Mouse (Mus musculus) lung, postnatal 4 days (tissue): ENCODE measurements around the gene Tmem59l.
"Not testable (repeated sequence)": the region's sequence is repeated elsewhere in the genome, so short reads cannot be mapped to it uniquely, and the experiment has no call there.

ENCODE experiments used
- DNase-seq, 2 experiments: peaks; one replicate each; pipeline ENCODE4 v3.0.0; 2021

Tmem59l gene

DNA sequence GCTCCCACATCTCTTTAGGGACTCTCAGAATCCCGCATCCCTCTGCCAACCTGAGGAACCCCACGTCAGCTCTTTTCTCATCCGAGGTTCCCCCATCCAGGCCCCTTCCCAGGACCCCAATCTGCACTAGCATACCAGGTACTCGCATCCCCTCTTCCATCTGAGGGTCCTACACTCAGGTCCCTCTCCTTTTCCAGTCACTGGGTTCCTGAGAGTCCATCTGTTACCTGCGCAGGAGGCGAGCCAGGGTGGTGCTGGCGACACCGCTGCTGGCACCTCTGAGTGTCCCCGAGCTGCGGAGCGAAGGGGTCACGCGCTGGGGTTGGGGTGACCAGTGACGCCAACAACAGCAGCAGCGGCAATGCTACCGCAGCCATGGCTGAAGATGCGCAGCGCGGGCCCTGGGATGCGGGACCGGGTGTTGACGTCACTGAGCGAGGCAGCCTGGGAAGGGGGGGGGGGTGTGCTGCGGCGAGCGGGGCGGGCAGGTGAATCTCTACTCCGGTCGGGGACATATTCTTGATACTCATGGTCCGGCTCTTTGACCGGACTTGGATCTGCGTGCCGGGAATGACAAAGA lies at the start of gene Tmem59l:
Tmem59l (minus strand) TSS at position 418 of the 580 bp plus-strand sequence.
- no peak for DNase-seq

DNA sequence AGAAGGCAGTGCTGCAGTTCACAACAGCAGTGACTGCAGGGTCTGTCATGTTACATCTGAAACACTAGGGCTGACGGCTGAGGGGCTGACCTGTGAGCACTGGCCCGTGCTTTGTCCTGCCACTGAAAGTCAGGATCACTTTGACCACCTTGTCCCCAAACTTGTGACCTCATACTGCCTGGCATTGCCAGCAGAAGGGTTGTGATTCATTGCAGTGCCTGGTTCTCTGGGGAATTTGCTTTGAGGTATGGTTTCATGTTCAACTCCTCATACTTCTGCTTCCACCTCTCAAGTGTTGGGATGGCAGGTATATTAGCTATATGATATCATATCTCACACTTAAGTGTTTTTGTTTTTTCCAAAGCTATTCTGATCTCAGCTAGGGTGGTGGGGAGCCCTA lies 48.5 kb upstream of the Tmem59l start:
- no peak for DNase-seq

DNA sequence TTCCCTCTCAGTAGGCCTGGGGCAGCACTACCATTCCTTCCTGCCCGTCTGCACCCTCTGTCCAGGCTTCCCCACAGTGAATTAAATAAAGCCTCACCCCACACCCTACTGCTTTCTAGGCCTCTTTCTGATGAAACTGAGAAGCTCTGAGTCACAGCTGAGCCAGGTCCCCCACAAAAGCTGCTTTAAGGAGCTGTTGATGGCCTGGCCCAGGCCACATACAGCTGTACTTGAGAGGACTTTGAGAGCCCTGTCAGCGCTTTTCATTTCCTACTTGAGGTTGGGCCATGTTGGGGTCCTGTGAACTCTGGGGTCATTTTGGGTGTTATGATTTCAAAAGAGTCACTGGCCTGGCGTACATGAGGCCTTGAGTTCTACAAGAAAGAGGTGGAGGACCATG lies 48.1 kb upstream of the Tmem59l start:
- peak; percentile 37 to 74 for DNase-seq

GRCm38 (mm10) chr8:70534281-70534680 lies 47.1 kb upstream of the Tmem59l start:
- DNase-seq: no peak

- DNase-seq: no peak
Measured at GRCm38 (mm10) chr8:70530314-70530713, 43.2 kb upstream of the Tmem59l start.

DNA sequence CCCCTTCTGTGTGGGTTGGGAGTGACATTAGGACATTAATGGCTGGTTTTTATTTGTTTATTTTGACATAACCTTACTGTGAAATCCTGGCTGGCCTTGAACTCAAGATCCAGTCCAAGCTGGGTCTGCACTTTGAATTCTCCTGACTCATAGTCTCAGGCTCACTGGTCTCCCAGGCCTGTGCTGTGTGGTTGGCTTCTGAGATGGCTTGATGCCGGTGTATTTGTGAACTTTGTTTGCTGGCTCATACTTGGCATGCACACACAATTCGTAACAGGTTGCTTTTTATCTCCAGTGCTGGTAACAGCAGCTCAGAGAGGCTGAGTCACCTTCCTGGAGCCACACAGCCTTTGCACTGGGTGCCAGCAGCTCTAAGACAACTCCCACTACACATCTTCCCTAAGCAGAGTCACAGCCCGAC lies 42.6 kb upstream of the Tmem59l start:
- DNase-seq: no peak

DNA sequence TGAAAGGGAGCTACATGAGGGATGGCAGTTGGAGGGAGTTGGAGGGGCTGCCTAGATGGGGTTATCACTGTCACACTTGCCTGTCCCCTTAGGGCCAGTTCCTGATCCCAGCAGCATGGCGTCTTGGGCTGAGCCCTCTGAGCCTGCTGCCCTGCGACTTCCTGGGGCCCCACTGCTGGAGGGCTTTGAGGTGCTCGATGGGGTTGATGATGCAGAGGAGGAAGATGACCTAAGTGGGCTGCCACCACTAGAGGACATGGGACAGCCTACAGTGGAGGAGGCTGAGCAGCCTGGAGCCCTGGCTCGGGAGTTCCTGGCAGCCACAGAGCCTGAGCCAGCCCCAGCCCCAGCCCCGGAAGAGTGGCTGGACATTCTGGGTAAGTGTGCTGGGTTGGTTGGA lies 42.1 kb upstream of the Tmem59l start:
- DNase-seq: peak in 1 of 2 experiments; percentile 28

DNA sequence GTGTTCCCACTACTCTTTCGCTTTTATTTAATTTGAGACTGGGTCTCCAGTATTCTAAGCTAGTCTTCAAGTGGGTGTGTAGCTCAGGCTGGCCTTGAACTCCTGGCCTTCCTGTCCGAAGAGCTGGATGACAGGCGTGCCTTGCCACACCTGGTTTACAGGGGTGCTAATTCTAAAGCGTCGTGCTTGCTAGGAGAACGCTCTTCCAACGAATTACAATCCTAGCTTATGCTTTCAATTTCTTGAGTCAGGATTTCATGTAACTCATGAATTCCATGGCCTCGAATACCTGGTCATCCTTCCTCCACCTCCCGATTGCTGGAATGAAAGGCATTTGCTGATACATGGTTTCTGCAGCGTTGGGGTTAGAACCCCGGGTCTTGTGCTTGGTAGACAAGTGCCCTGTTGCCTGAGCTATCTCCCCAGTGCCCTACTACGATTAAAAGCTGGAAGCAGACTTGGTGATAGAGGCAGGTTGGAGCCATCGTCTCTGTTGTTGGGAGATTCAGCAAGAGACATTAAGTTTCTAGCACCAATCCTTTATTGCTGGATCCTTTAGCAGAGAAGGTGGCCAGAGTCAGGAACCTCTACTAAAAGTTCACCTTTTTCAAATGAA lies 41.1 kb upstream of the Tmem59l start:
- no peak for DNase-seq

- peak; percentile 98 to 99 for DNase-seq
Measured at GRCm38 (mm10) chr8:70527512-70528181, 40.5 kb upstream of the Tmem59l start, which contains the start of the genes Fkbp8 and Kxd1. Fkbp8 (plus strand) TSS chr8:70527724. Kxd1 (minus strand) TSS chr8:70527956.

DNA sequence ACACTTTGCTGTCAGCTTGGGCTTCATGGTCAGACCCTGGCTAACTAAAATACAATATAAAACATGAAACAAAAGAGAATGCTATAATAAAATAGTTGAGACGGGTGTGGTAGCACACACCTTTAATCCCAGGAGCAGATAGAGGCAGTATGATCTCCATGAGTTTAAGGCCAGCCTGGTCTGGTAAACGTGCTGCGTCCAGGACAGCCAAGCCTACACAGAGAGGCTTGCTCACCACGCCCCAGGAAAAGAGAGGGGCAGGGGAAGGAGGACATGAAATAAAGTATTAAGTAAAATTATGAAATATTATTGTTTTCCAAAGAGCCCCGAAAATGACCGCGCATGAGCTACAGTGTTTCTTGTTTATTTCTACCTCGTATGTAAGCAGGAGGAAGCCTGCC lies 40.0 kb upstream of the Tmem59l start:
- no peak for DNase-seq

- peak; percentile 96 to 97 for DNase-seq
Measured at GRCm38 (mm10) chr8:70522592-70523403, 35.6 kb upstream of the Tmem59l start.

GRCm38 (mm10) chr8:70519606-70520005 lies 32.4 kb upstream of the Tmem59l start:
- no peak for DNase-seq

GRCm38 (mm10) chr8:70519043-70519442 lies 31.9 kb upstream of the Tmem59l start:
- no peak for DNase-seq

DNA sequence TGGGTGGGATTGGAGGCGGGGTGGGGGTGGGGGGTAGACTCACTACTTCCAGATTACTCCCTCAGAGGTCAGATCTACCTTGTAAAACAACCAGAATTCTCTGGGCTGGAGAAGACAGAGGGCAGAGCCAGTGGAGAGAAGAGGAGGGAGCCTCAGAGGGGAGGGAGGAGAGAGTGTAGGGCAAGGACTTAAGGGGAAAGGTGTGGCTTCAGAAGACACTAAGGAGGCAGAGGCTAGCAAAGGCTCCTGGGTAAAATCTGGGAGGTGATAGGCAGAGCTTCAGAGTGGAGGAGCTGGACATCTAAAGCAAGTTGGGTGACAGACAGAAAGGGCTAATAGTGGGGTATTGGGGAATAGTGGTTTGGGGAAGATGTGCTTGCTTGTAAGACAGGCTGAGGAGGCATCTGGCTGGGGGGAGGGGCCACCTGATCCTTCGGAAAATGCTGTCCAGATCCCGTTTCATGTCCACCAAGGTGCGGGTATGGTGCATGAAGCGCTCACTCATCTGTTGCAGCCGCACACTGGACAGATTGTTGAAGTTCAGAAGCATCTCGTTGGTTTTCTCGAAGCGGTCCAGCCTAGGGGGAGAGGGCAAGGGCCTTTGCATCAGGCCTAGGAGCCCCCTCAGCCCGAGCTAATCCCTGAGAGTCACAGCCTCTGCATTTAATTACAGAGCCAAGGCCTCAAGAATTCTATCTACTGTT lies 30.9 kb upstream of the Tmem59l start:
- no peak for DNase-seq

- peak in 1 of 2 experiments; percentile 40 for DNase-seq
Measured at GRCm38 (mm10) chr8:70513441-70513840, 26.3 kb upstream of the Tmem59l start.

DNA sequence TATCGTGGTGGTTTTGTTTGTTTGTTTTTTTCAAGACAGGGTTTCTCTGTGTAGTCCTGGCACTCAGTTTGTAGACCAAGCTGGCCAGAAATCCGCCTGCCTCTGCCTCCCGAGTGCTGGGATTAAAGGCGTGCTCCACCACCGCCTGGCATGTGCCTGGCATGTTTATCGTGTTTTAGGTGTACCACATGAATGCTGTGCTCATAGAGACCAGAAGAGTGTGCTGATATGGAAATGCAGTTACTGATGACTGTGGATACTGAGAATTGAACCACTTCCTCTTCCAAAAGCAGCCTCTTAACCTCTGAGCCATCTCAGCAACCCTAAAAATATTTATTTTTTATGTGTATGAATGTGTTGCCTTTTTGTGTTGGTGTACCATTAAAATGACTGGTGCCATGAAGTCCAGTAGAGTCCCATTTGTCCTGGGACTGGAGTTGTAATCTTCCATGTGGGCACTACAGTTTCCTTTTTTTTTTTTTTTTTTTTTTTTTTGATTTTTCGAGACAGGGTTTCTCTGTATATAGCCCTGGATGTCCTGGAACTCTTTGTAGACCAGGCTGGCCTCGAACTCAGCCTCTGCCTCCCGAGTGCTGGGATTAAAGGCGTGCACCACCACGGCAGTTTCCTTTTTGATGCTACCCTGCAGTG lies 25.2 kb upstream of the Tmem59l start:
- DNase-seq: no peak

- DNase-seq: no peak
Measured at GRCm38 (mm10) chr8:70511770-70512169, 24.6 kb upstream of the Tmem59l start.

DNA sequence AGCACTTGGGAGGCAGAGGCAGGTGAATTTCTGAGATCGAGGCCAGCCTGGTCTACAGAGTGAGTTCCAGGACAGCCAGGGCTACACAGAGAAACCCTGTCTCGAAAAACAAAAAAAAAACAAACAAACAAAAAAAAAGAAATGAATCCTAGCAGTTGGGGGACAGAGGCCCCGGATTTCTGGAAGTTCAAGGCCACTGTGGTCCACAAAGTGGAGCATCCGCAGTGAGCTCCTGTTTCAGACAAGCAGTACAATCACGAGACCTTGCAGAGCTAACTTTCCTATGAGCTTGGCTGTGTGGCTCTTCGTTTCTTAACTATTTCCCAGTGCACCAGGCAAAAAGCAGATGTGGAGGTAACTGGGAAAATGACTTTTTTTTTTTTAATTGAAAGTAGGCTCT lies 24.0 kb upstream of the Tmem59l start:
- DNase-seq: not testable (repeated sequence)

- peak; percentile 98 for DNase-seq
Measured at GRCm38 (mm10) chr8:70510228-70510915, 23.2 kb upstream of the Tmem59l start, which contains the start of gene Uba52. Uba52 (minus strand) TSS chr8:70510801.

DNA sequence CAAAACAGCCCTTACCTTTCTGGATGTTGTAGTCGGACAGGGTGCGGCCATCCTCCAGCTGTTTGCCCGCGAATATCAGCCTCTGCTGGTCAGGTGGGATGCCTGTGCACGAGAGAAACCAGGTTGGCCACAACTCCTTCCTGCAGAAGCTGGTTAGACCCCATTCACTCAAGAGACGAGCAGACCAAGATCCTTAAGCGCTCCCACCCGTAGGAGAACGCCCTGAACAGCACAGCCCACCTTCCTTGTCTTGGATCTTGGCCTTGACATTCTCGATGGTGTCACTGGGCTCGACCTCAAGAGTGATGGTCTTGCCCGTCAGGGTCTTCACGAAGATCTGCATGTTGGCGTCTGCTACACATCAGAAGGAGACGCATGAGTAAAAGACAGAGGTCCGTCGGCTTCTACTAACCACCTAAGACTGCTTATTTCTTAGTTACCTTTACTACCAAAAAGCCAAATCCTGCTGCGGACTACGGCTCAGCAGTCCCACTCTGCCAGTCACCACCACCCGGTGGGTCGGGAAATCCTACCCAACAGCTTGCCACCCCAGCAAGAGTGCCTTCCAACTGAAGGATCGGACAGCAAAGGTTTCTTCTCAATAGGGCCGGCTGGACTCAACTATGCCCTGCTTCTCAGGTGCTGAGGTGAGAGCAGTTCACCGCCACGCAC lies 22.3 kb upstream of the Tmem59l start:
- DNase-seq: no peak

DNA sequence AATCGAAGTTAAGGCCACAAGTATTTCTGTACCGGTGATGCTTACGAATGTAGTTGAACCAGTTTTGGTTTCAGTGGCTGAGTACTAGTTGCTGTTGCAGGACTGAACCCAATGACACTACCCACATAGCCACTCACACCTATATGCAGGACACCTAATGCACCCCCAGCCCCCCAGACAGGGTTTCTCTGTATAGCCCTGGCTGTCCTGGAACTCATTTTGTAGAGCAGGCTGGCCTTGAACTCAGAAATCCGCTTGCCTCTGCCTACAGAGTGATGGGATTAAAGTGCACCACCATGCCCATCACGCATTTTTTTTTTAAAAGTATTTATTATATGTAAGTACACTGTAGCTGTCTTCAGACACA lies 19.9 kb upstream of the Tmem59l start:
- DNase-seq: no peak
